Mouse (Mus musculus) adrenal gland, postnatal 4 days (tissue): ENCODE data around the gene Mfsd4b1. TPM values are rescaled to one million over a fixed set of nuclear protein-coding genes. Genes with fewer than 3 reads are reported as not detected.

ENCODE experiments used
- DNase-seq, 2 experiments: peaks; one replicate each; pipeline ENCODE4 v3.0.0; 2021 to 2022; ENCODE audit warnings: low spot score in 2 of 2, mixed read lengths in 2 of 2
- total RNA-seq, 2 experiments: library from RNA; stranded (reverse); gene quantifications; 2 replicates each; pipeline ENCODE4 v1.2.3; 2021

Mfsd4b1 gene
- total RNA-seq, 2 experiments from 2014 or later, result 1.7 to 2.8 TPM

- DNase-seq, result no peak
Measured at GRCm38 (mm10) chr10:39967512-39967911, 57.6 kb downstream of the Mfsd4b1 start.

GRCm38 (mm10) chr10:39961906-39962305 is 63.2 kb downstream of the Mfsd4b1 start:
- DNase-seq, result no peak

GRCm38 (mm10) chr10:39960441-39960822 is 64.6 kb downstream of the Mfsd4b1 start:
- DNase-seq, result no peak

GRCm38 (mm10) chr10:39959761-39960440 is 65.2 kb downstream of the Mfsd4b1 start, which contains the start of gene Mfsd4b3:
Mfsd4b3 (minus strand) TSS chr10:39960153.
- DNase-seq, result peak; percentile 74 to 91

GRCm38 (mm10) chr10:39958266-39958665 is 66.8 kb downstream of the Mfsd4b1 start:
- no peak for DNase-seq

GRCm38 (mm10) chr10:39956340-39956878 is 68.7 kb downstream of the Mfsd4b1 start:
- no peak for DNase-seq

GRCm38 (mm10) chr10:39955163-39955562 is 69.9 kb downstream of the Mfsd4b1 start:
- no peak for DNase-seq

Other genes starting within 250 kb of the Mfsd4b1 start
- gene Mfsd4b4, start 126.0 kb downstream of the Mfsd4b1 start, total RNA-seq, result 10 to 100 TPM; 11.8 to 15.3 TPM
- under 1 TPM; 0.22 to 0.37 TPM for gene Mfsd4b2, start 98.3 kb downstream of the Mfsd4b1 start, total RNA-seq
- 1 to 10 TPM; 4.3 to 4.4 TPM for gene Mfsd4b3, start 65.1 kb downstream of the Mfsd4b1 start, total RNA-seq
- gene Mfsd4b5, start 38.6 kb downstream of the Mfsd4b1 start, total RNA-seq, result 1 to 10 TPM; 1.8 to 7.8 TPM
- gene Slc16a10, start 117.0 kb upstream of the Mfsd4b1 start, total RNA-seq, result 10 to 100 TPM; 17.4 to 19.3 TPM
- 10 to 100 TPM; 23.3 to 26.4 TPM for gene Rpf2, start 221.8 kb upstream of the Mfsd4b1 start, total RNA-seq
- gene Gtf3c6, start 232.8 kb upstream of the Mfsd4b1 start, total RNA-seq, result 10 to 100 TPM; 42.6 to 46.6 TPM